Mouse (Mus musculus): ENCODE results near the gene Ttc25. TPM values are rescaled to one million over a fixed set of nuclear protein-coding genes. Genes with fewer than 3 reads are reported as not detected.
A peak's percentile ranks its signal among the peaks of the same experiment; 100 is the strongest.
"Not testable (repeated sequence)": the region's sequence is repeated elsewhere in the genome, so short reads cannot be mapped to it uniquely, and the experiment has no call there.

The Ttc25 gene
- total RNA-seq, 2 experiments from 2014 or later = 0.58 to 0.93 TPM

DNA sequence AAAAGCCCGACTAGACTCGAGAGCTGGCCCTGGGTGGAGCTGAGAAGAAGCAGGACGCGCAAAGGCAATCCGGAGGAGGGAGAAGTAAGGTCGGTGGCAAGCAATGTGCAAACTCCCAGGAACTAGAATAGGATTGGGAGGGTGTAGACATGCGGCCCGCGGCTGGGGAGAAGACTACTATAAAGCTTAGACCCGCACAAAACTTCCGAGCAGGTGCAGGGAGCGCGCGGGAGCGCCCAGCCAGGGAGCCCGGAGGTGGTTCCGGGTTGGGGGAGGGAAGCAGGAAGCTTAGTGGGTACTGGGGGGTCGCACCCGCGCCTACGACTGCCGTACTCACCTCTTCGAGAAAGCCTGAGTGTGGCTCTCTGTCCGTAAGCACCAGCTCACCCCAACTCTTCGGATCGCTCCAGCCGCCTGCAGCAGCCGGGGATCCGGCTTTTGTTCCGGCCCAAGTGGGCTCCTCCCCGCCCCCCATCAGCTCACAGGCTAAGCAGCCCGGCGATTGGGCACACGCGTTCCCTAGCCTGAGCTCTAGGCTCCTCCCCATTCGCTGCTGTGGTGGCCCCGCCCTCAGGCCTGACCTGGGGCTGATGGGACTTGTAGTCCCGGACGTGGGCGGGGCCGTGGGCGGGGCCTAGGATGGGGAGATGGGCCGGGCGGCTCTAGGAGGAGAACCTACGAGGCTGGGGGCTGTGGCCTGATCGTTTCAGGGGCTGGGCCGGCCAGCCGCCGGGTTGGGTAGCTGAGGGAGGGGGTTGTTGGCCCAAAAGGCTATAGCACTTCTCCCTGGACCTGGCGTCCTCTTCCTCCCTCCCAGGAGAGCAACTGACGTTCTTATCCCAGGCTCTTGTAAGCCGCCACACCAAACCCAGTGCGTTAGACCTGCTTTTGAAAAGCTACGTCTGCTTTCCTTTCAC lies 17.7 kb upstream of the Ttc25 start, which contains the start of gene Acly:
TSS of gene Acly (minus strand) at position 543 of the 917 bp plus-strand sequence.
- peak; percentile 100 for DNase-seq
- intact Hi-C loops (cut with DNase I) = no loop called here

DNA sequence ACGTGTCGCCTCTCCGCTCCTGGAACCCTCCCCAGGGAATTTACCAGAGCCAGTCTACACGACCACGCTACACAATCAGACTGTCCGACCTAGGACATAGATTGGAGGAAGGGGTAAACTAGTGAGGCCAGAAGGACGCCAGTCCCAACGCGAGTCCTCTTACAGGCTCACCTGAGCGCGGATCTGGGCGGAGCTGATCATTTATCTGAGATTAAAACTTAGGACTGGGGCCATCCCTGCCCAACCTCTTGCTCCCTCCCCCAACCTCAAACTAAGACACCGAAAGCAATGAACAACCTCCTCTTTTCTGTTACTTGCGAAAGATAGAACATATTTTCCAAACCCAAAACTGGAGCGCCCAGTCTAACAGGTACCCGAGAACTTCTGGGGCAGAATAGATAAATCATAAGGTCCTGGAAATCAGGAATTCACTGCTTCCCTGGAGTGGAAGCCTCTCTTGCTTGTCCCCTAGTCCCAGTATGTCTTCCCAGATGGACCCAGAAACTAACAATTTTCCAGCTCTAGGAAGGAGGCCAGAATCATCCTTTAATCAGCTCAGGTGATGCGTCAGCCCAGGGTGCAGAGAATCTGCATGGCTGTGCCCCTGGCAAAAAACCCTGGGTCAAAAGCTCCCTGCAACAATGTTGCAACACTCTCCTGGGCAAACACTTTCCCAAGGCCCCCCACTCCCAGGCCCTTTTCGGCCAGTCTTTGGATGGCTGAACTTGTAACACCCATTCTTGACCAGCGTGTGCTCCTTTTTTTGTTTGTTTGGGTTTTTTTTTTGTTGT lies 16.8 kb upstream of the Ttc25 start:
- intact Hi-C loops (cut with DNase I) = no loop called here
- DNase-seq = no peak

DNA sequence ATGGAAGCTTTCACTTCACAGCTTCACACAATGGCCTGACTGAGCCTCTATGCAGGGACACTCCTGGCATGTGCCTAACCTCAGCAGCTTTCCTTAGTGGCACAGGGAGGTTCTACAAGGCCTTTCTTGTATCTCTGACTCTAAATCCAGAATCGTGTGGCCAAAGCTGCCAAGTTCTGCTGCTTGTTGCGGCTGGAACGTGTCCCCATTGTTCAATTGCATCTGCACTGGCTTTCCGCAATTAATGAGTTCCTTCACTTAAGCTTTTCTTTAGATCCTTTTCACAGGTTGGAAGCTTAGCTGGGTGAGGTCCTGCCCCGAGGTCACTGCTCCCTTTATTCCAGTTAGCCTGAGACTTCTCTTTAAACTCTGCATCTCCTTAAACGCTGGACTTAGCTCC lies 11.5 kb upstream of the Ttc25 start:
- no peak for DNase-seq
- intact Hi-C loops (cut with DNase I) = no loop called here

DNA sequence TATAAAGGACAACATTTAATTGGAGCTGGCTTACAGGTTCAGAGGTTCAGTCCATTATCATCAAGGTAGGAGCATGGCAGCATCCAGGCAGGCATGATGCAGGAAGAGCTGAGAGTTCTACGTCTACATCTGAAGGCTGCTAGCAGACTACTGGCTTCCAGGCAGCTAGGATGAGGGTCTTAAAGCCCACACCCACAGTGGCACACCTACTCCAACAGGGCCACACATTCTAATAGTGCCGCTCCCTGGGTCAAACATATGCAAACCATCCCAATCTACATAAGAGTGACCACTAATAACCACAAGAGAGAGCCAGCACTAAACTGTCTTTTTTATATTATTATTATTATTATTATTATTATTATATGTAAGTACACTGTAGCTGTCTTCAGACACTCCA lies 11.0 kb upstream of the Ttc25 start:
- intact Hi-C loops (cut with DNase I); DNase-seq: not testable (repeated sequence)

DNA sequence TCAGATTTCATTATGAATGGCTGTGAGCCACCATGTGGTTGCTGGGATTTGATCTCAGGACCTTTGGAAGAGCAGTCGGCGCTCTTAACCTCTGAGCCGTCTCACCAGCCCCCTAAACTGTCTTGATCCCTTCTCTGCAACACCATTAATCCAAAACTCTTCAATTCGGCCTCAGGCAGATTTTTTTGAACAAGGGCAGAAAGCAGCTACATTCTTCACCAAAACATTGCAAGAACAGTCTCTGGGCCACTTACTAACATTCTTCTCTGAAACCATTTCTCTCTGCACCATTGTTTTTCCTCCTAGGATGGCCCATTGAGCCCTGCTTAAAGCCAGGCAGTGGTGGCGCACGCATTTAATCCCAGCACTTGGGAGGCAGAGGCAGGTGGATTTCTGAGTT lies 10.6 kb upstream of the Ttc25 start:
- intact Hi-C loops (cut with DNase I) = not testable (repeated sequence)

DNA sequence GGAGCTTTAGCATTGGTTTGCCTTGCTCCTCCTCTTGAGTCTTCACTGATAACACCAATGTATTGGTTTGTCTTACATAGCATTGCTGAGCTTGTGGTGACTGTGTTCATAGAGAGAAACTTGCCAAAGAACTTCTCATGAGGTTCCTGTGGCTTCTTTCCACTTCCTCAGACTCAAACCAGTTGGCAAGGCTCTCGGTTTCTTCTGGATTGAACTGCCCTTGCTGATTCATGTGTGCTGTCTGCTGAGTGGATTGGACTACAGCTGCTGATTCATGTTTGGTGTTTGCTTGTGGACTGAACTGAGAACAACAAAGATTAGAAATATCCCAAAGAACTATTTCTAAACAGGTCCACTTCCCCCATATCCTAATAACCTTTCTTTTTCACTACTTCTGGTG lies 9.4 kb upstream of the Ttc25 start:
- intact Hi-C loops (cut with DNase I) = no loop called here

More for the DNA sequence above, 10.6 kb upstream of the Ttc25 start:
- DNase-seq = not testable (repeated sequence)

DNA sequence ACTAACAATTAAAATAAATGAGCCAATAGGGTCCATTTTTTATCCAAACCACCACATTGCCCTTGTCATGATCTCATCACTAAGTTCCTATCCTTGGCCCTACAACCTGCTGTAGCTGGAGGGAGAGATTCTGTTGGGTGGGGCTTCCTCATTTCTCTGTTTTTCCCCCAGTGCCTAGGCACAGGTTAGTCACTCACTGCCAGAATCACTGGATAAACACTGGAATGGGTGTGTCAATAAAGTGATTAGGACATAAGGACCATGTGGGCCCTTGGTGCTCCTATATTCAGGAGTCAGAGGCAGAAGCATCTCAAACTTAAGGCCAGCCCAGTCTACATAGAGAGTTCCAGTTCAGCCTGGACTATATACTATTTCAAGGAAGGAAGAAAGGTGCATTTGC lies 8.9 kb upstream of the Ttc25 start:
- DNase-seq = no peak
- intact Hi-C loops (cut with DNase I) = no loop called here

More for the DNA sequence above, 9.4 kb upstream of the Ttc25 start:
- no peak for DNase-seq

DNA sequence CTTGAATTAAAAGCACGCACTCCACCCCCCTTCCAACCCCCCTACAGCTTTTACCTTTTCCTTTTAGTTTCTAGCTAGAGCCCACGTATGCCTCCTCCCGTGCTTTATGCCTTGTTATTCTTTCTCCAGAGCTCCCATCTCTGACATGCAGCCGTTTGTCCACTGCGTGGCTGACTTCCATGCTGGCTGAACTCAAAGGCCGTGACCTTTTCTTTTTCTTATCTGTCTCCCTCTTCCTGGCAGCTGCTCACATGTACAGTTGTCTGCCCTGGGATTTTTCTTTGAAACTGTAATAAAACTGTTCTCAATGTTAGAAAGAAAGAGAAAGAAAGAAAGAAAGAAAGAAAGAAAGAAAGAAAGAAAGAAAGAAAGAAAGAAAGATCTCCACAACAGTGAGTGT lies 4.4 kb upstream of the Ttc25 start:
- DNase-seq = no peak
- intact Hi-C loops (cut with DNase I) = no loop called here

DNA sequence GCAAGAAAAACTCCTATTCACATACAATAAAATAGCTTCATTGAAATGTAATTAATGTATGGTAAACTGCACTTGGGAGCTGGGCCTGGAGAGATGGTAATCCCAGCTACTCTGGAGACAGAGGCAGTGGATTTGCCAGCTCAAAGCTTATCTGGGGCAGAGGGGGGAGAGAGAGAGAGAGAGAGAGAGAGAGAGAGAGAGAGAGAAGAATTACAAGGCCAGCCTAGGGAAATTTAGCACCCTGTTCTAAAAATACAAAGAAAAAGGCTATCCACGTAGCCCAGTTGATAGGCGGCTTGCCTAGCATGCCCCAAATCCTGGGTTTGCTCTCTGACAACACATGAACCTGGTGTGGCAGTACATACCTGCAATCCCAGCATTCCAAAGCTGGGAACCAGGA lies 3.8 kb upstream of the Ttc25 start:
- intact Hi-C loops (cut with DNase I) = no loop called here
- no peak for DNase-seq

DNA sequence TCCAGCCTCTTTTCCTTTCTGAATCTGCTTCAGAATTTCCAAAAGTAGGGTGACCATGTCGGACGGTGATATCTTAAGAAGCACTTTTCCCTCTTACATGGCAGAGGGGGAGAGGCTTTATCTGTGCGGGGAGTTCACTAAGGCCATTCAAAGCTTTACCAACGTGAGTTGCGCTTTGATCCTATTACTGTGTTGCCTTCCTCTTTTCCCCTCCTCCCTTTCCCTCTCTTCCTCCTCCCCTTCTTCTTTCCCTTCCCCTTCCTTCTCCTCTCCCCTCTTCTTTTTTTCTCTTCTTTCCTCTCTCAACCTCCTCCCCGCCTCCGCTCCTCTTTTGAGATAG lies 309 bp downstream of the Ttc25 start:
- no peak for DNase-seq
- intact Hi-C loops (cut with DNase I) = no loop called here

DNA sequence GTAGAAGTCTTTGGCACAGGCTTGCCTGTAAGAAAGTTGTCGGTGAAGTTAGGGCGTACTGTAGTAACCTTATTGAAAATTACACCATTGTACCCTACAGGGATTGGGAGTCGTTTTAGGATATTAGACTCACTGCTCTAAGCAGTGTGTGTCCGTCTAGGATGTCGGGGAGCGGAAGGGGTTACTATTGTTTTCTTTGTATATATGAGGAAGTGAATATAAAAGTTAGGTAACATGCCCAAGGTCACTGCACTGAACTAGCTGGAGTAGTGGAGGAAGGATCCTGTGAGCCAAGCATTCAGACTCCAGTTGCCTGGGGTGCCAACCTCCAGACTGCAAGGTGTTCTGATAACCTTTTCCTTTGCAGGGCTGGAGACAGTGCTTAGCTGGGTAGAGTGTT lies 1.5 kb downstream of the Ttc25 start:
- intact Hi-C loops (cut with DNase I) = no loop called here

DNA sequence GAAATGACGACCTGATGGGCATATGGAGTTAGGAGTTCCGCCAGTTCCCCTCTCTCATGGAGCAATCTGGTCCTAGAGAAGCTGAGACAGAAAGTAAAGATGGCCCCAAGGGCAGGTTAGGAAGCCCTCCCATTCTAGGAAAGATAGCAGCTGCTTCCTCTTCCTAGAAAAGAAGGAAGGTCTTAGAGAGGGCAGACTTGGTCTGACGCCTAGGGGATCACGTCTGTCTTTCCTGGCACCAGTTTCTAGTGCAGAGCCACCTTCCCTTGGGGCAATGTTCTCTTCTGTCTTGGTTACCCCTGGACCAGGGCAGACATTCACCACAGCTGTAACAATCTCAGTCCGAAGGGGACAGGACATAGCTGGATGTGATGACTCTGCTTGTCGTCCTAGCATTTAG lies 2.7 kb downstream of the Ttc25 start:
- DNase-seq = no peak
- intact Hi-C loops (cut with DNase I) = no loop called here

More for the DNA sequence above, 1.5 kb downstream of the Ttc25 start:
- DNase-seq = no peak

DNA sequence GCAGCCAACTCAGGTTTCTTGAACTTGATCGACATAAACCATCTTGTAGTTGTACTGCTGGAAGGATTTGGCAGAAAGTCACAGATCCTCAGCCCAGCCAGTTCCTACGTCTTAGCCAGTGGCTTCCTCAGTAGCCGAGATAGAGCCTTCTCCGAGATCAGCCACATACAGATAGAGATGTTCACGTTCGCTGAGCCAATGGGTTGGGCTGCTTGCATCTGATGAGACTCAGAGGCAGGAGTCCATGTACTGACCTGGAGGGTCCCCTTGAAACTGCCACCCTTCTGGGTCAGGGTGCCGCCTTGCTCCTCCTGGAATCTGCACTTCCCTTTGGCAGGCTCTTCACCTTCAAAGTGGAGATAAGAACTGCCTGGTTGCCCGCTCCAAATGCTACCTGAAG lies 4.1 kb downstream of the Ttc25 start:
- intact Hi-C loops (cut with DNase I) = no loop called here
- DNase-seq = no peak

DNA sequence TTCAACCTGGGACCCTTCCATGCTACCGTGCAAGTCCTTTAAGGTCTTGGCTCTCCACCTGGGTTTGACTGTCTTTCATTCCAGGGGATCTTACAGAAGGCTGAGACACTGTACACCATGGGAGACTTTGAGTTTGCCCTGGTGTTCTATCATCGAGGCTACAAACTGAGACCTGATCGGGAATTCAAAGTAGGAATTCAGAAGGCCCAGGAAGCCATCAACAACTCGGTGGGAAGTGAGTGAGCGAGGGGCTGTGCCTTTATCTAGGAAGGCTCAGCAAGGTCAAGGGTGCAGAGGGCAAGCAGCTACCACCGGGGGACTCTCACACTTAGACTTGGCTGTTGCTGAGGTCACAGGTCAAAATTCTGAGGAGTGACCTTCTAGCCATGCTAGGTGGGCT lies 4.7 kb downstream of the Ttc25 start:
- intact Hi-C loops (cut with DNase I) = no loop called here
- DNase-seq = no peak

DNA sequence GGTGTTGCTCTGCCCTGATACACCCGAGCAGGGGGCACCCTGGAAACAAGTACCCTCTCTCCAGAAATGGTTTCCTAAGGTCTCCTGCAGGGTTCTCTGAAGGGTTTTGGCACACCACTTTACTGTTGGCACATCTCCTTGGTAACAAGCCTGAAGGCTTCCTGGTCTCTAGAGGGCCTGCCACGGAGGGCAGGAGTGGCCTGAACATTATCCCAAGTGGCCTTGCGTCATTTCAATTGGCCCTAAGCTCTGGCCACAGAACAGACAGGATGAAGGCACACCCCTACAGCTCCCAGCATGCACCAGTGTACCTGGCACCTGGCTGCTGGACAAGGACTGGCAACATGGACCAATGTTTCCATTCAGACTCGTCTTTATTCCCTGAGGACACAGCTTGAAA lies 7.4 kb downstream of the Ttc25 start:
- intact Hi-C loops (cut with DNase I) = no loop called here
- DNase-seq = no peak

DNA sequence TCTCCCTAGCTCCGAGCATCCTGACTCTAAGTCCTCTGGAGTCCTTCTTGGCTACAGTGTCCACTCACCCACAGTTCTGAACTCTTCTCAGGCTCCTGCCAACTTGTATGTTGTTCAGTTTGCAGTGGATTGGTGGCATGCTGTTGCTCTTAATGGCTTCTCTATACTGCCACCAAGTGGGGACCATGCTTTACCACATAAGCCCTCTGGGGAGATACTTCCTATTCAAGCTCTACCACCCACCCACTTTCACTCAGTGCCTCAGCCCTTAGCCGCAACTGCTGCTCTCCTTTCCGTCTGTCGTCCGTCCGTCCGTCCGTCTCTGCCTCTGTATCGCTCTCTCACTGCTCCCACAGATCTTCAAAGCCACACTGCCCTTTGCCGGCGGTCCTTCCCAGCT lies 10.2 kb downstream of the Ttc25 start:
- intact Hi-C loops (cut with DNase I) = no loop called here
- DNase-seq = peak; percentile 56

DNA sequence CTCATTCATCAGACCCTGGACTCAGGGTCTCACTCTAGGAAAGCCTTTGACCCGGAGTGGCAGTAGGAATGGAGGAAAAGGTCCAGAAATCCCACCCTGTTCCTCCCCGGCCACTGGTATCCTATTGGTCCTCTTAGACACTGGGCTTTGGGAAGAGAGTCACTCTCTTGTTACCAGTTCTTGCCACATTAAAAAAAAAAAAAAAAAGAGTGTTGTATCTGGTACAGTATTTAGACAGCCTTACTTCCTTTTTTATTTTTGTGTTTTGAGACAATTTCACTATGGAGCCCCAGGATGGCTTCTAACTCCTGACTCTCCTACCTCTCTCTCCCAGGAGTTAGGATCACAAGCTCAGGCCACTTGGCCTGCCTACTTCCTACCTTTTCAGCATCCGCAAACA lies 12.2 kb downstream of the Ttc25 start:
- DNase-seq = no peak
- intact Hi-C loops (cut with DNase I) = no loop called here

DNA sequence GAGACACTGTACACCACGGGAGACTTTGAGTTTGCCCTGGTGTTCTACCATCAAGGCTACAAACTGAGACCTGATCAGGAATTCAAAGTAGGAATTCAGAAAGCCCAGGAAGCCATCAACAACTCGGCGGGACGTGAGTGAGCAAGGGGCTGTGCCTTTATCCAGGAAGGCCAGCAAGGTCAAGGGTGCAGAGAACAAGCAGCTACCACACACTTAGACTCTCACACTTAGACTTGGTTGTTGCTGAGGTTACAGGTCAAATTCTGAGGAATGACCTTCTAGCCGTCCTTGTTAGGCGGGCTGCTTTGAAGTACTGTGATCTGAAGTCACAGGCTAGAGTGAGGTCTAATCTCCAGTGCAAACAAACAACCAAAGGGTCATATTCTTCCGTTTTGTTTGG lies 14.1 kb downstream of the Ttc25 start:
- intact Hi-C loops (cut with DNase I) = no loop called here
- DNase-seq = no peak

DNA sequence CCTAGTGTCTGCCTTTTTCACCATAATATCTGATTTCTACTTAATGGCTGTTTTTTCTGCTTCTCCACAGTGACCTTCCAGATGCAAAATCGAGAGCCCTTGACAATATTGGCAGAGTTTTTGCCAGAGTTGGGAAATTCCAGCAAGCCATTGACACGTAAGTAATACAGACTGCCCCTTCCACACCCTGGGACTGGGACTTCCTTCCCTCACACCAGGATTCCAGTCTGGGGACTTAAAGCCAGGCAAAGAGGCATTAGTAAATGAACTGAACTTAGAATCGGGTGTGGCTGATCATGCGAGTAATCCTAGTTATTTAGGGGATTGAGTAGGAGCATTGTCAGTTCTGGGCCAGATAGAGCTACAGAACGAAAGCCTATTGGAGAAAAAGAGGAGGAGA lies 16.3 kb downstream of the Ttc25 start:
- no peak for DNase-seq
- intact Hi-C loops (cut with DNase I) = no loop called here

DNA sequence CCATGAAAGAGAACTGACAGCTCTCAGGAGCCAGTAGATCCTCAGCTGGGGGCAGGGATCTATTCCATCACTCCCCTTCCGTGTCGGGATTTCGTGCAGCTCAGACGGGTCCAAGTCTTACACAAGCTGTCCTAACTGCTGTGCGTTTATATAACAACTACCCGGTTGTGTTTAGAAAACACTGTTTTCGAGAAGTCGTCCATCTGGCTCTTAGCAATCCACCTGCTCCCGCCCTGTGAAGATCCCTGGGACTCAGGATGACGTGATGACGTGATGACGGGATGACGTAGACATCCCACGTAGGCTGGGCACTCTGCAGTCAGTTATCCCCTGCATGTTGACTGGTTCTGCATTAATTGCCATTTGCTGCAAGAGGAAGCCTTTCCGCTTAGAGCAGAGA lies 18.9 kb downstream of the Ttc25 start:
- no peak for DNase-seq
- intact Hi-C loops (cut with DNase I) = no loop called here

DNA sequence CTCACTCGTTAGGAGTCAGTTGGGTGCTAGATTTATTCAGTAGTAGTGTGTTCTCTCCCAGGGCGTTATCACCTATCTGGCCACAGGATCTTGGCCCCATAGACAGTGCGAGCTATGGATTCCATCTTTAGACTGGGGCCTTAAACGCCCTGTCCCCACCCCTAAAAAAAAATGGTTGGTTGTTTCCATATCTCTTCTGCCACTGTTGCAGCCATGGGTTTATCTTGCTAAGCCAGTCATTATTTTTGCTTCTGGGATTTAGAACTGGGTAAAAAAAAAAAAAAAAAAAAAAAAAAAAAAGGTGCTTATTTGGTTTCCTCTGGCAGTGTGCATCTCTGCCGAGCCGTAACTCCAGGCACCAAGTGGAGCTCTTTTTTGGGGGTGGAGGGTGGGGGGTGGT lies 19.3 kb downstream of the Ttc25 start:
- intact Hi-C loops (cut with DNase I) = no loop called here
- no peak for DNase-seq

DNA sequence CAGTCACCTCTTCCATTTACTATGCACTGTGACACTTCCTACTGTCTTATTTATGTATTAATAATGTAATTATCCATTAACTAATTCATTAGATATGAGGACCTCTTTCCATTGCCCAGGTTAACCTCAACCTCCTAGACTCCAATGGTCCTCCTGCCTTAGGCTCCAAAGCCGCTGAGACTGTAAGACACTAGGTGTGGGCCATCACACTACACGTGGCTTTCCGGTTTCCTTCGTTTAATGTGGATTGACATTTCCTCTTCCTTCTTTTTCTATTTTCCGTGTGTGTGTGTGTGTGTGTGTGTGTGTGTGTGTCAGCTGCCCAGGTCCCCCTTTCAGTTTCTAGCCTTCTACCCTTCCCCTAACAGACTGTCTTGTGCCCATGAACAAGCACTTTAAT lies 21.8 kb downstream of the Ttc25 start:
- intact Hi-C loops (cut with DNase I) = no loop called here
- no peak for DNase-seq

Measured in left cerebral cortex, postnatal 4 days (tissue).